Mouse (Mus musculus) liver, embryonic 14.5 days (tissue): Measurements from ENCODE around the gene Plcb4.

Source experiments
- CTCF ChIP-seq: IDR thresholded peaks from 2 replicates; pipeline ENCODE4 v1.5.1; 2016; ENCODE audit warnings: antibody characterized with exemption, low read depth, control low read depth
- EP300 ChIP-seq: IDR thresholded peaks from 2 replicates; pipeline ENCODE4 v1.6.1; 2016; ENCODE audit warnings: antibody characterized with exemption, low read depth

GRCm38 (mm10) chr2:135837730-135838129, 178.9 kb downstream of the Plcb4 start:
- TF ChIP-seq CTCF = no peak
- TF ChIP-seq EP300 = no peak
